Mouse (Mus musculus) cortical plate, adult 2 months (tissue): ENCODE results near the gene Znrf2.

Experiments
- CTCF ChIP-seq: fragments of 200-500 bp; IDR thresholded peaks from 2 replicates; pipeline ENCODE4 v1.5.1; 2011; ENCODE audit warnings: mild to moderate bottlenecking, control low read depth, low read length; ENCODE audit not compliant: insufficient read depth; ENCODE audit errors: extremely low read depth
- POLR2A ChIP-seq: fragments of 200-500 bp; IDR thresholded peaks from 2 replicates; pipeline ENCODE4 v1.6.1; 2011; ENCODE audit warnings: mild to moderate bottlenecking, low read length, control low read depth; ENCODE audit not compliant: insufficient read depth; ENCODE audit errors: extremely low read depth

DNA sequence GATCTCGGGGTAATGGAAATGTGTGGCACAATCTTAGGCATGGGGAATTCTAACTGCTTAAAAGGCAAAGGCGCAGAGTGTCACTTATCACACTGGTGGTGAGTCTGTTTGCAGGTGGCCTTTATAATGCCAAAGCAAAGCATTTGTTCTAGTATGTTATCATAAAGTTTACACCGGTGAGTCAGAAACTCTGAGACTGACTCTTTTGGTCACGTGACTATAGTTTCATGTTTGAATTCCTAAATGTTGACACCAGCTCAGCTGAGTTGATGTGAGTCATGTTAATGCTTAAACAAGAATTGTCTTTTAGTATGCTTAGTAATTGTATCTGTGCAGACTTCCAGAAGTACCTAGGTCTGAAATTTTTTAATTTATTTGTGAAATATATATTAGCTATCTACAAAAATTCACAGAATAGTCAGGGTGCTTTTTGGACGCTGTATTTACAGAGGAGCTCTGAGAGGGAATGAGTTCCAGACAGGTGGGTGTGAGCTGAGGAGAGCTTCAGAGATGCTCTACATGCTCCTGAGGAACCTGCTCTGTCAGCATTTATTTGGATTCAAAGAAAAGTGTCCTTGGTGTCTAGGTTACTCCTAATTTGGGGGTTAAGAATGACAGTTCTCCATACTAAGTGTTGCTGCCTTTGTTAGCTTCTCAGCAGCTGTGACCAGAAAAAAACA lies 50.2 kb downstream of the Znrf2 start:
- TF ChIP-seq POLR2A (no peak), CTCF (no peak)
